ENCODE assay signal across 24 mouse cellular contexts in the genomic region with DNA sequence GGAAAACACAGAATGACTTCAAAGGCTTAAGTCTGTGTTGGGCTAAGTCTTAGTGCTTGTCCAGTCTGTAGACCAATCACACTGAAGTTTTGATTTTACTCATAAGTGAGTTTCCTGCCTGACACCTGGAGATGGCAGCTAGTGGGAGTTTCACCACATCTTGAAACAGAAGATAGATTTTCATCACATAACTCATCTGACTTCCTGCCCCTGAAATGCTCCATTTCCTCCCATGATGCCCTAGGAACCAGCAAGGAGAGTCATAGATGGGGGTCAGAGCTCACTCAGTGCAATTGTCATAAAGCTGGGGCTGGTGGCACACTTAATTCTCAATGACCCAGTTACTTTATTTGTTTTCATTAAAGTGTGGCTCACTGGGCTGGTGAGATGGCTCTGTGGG. TPM values are rescaled to one million over a fixed set of nuclear protein-coding genes. Genes with fewer than 3 reads are reported as not detected.
DNase-seq lines count a peak whose midpoint lies in the region; ATAC-seq and TF ChIP-seq lines count a peak whose summit lies in the region.
"Had no signal": no experiment of that assay in that cellular context is flagged by ENCODE, and none has a peak within 500 bp of the region (broad histone marks: within the 10 kb centered on the region; RNA-seq: fewer than 3 reads in every experiment).

No protein-coding gene starts in this region.

- H3K4me3 ChIP-seq in spleen, adult 2 months (ENCODE audit: extremely low read depth, insufficient read depth, insufficient read length): no peak overlapping the region
- H3K4me3 ChIP-seq: forebrain, embryonic 13.5 days; hindbrain, embryonic 15.5 days; limb, embryonic 13.5 days; liver, embryonic 13.5 days; midbrain, embryonic 12.5 days; neural tube, embryonic 12.5 days; stomach, embryonic 15.5 days had no signal

- peak; percentile 80 for ATAC-seq in inflammation-experienced regulatory T-cells, adult 6 months
- ATAC-seq in monocyte, adult 5-6 weeks (replicated peaks; ENCODE audit: insufficient number of reproducible peaks, low FRiP score, low TSS enrichment, poor library complexity, severe bottlenecking): no peak
- ATAC-seq: forebrain, embryonic 13.5 days; intestine, postnatal 0 days had no signal

- TF ChIP-seq CTCF in spleen, adult 2 months (IDR thresholded peaks at IDR 0.05; ENCODE audit: extremely low read depth, insufficient read depth, insufficient read length, insufficient replicate concordance): no peak

- peaks cover 3% of the 10 kb centered on the region; the same call in 1 of the 2 replicates for H3K4me1 ChIP-seq in spleen, adult 2 months (ENCODE audit: control insufficient read depth, insufficient read depth, insufficient read length)
- H3K4me1 ChIP-seq: stomach, embryonic 15.5 days had no signal

- 0 out of 2 replicates have a peak overlapping the region, but pooled peaks have one; percentile 19 for H3K27ac ChIP-seq in spleen, adult 2 months (ENCODE audit: insufficient read depth, low read length)
- H3K27ac ChIP-seq: forebrain, embryonic 13.5 days; hindbrain, embryonic 15.5 days; limb, embryonic 13.5 days; liver, embryonic 13.5 days; midbrain, embryonic 12.5 days; neural tube, embryonic 12.5 days; stomach, embryonic 15.5 days had no signal

- DNase-seq in spleen, adult 2 months (ENCODE audit: low read depth in 1 of 2, low spot score in 2 of 2): peak in 1 of 2 experiments; percentile 29
- no peak for DNase-seq in spleen, postnatal 10 days (ENCODE audit: low spot score in 2 of 2)
- DNase-seq in thymus, postnatal 10 days (ENCODE audit: low spot score in 2 of 2): peak; percentile 50 to 51
- DNase-seq in lung, postnatal 10 days: no peak
- no peak for DNase-seq in kidney, postnatal 4 days
- no peak for DNase-seq in testis, postnatal 10 days (ENCODE audit: low spot score)
- DNase-seq: adrenal gland, adult 8-10 months; cerebellum, adult 18-20 months; cerebellum, postnatal 14 days; gastrocnemius, postnatal 10 days; kidney, postnatal 25 days; liver, embryonic 13.5 days; lung, adult 2 months; right cerebral cortex, postnatal 14 days; spleen, adult 18-20 months had no signal

- H3K36me3 ChIP-seq in spleen, adult 2 months (ENCODE audit: control insufficient read depth, insufficient read depth, low read length): no peaks in the 10 kb centered on the region
- H3K36me3 ChIP-seq: hindbrain, embryonic 15.5 days; limb, embryonic 13.5 days; liver, embryonic 13.5 days; midbrain, embryonic 12.5 days; neural tube, embryonic 12.5 days; stomach, embryonic 15.5 days had no signal

- TF ChIP-seq POLR2A in spleen, adult 2 months (IDR thresholded peaks at IDR 0.05; ENCODE audit: low read depth, low read length): no peak

- H3K27me3 ChIP-seq in spleen, adult 2 months (ENCODE audit: control insufficient read depth, insufficient read depth, low read length): no peaks in the 10 kb centered on the region
- H3K27me3 ChIP-seq: forebrain, embryonic 13.5 days; hindbrain, embryonic 15.5 days; limb, embryonic 13.5 days; liver, embryonic 13.5 days; midbrain, embryonic 12.5 days; neural tube, embryonic 12.5 days; stomach, embryonic 15.5 days had no signal

RNA-seq across cellular contexts. Expression of a gene that starts 38.6 kb away (rescaled TPM):
- polyA plus RNA-seq in spleen, adult 2 months (2012; rRNA removed): 21.3 and 28.4 TPM in 2 replicates
- 10 to 100 TPM; 33.2 to 54.7 (median 43.2) TPM for polyA plus RNA-seq in inflammation-experienced regulatory T-cells, adult 6 months (2017; shearing (Covaris generic))
- total RNA-seq in monocyte, adult 5-6 weeks (2017): 106 to 140 TPM (median 120 TPM) in 3 replicates

RNA-seq across cellular contexts. Expression of a gene that starts 53.4 kb away (rescaled TPM):
- 24.1 and 25.0 TPM in 2 replicates for polyA plus RNA-seq in spleen, adult 2 months (2012; rRNA removed)
- polyA plus RNA-seq in inflammation-experienced regulatory T-cells, adult 6 months (2017; shearing (Covaris generic)): 10 to 100 TPM; 43.1 to 57.3 (median 50.7) TPM
- 211 to 234 TPM (median 220 TPM) in 3 replicates for total RNA-seq in monocyte, adult 5-6 weeks (2017)

Comparison
In these comparisons a context has a peak if more than half of its experiments do, and no peak if none do; other contexts are left out.
1. DNase-seq: peak in thymus, postnatal 10 days (2 of 2); none in spleen, postnatal 10 days (0 of 2), lung, postnatal 10 days (single experiment), kidney, postnatal 4 days (0 of 2) and testis, postnatal 10 days (single experiment).